8 mouse cellular contexts compared by ENCODE assay signal in the genomic region with DNA sequence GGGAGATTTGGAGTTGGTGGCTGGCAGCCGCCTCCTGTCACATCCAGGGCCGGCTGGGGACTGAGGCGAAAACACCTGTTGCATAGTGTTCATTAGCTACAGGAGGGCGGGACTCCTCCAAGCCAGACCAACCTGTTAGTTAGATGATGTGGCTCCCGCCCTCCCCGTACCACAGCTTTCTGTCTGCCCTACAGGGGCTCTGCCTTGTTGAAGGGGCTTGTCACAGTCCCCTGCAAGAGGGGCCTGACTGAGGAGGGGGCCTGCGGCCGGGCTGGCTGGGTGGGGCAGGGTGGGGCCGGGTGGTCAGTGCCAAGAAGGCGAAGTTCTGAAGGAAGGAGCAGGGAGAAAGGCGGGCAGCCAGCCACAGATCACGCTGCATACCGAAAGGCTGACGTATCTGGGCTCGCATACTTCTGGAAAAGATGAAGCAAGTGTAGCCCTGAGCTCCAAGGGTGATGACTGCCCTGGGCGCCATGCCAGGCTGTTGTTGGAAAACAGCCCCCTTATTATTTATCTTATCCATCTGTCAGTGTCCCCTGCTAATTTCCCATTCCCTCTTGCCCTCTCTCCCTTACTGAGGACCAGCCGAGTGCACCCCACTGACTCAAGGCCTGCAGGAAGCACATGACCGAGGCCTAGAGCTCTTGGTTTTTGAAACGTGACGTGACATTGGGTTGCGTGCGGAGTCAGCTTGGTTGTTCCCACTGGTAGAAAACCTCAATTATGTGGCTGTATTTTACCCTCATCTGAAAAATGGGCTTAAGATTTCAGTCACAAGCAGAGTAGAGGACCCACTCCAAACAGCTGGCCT. TPM values are rescaled to one million over a fixed set of nuclear protein-coding genes. Genes with fewer than 3 reads are reported as not detected.
DNase-seq lines count a peak whose midpoint lies in the region; ATAC-seq and TF ChIP-seq lines count a peak whose summit lies in the region.

A gene (minus strand): TSS at position 62 of the 811 bp plus-strand sequence.

- no peaks in the 10 kb centered on the region for H3K36me3 ChIP-seq in limb, embryonic 13.5 days
- no peaks in the 10 kb centered on the region for H3K36me3 ChIP-seq in limb, embryonic 10.5 days
- H3K36me3 ChIP-seq in intestine, postnatal 0 days (ENCODE audit: control insufficient read depth, insufficient read depth): no peaks in the 10 kb centered on the region
- no peaks in the 10 kb centered on the region for H3K36me3 ChIP-seq in midbrain, embryonic 10.5 days

- H3K4me3 ChIP-seq in limb, embryonic 13.5 days: no peak within 1 kb of the TSS
- no peak within 1 kb of the TSS for H3K4me3 ChIP-seq in limb, embryonic 10.5 days
- H3K4me3 ChIP-seq in intestine, postnatal 0 days (ENCODE audit: low read depth, low read length): no peak within 1 kb of the TSS
- no peak within 1 kb of the TSS for H3K4me3 ChIP-seq in midbrain, embryonic 10.5 days

- intact Hi-C loops in gastrocnemius, postnatal 14 days (cut with DNase I; ENCODE audit: low total_unique reads): no loop called here

- H3K9me3 ChIP-seq in limb, embryonic 13.5 days: no peaks in the 10 kb centered on the region
- H3K9me3 ChIP-seq in limb, embryonic 10.5 days (replicated peaks): no peaks in the 10 kb centered on the region
- H3K9me3 ChIP-seq in intestine, postnatal 0 days (ENCODE audit: control insufficient read depth): no peaks in the 10 kb centered on the region
- H3K9me3 ChIP-seq in midbrain, embryonic 10.5 days (replicated peaks): no peaks in the 10 kb centered on the region

- peak within 1 kb of the TSS; percentile 58; the same call in 1 of the 2 replicates for H3K27ac ChIP-seq in limb, embryonic 13.5 days
- no peak within 1 kb of the TSS for H3K27ac ChIP-seq in limb, embryonic 10.5 days
- H3K27ac ChIP-seq in intestine, postnatal 0 days (ENCODE audit: low read depth, low read length): no peak within 1 kb of the TSS
- H3K27ac ChIP-seq in midbrain, embryonic 10.5 days (replicated peaks): no peak within 1 kb of the TSS

- H3K27me3 ChIP-seq in limb, embryonic 13.5 days: 0 out of 2 replicates have a peak, but pooled peaks cover 4% of the 10 kb centered on the region
- peaks cover 17% of the 10 kb centered on the region; the same call in 1 of the 2 replicates for H3K27me3 ChIP-seq in limb, embryonic 10.5 days (ENCODE audit: low read depth, poor library complexity, severe bottlenecking)
- H3K27me3 ChIP-seq in intestine, postnatal 0 days (replicated peaks; ENCODE audit: control insufficient read depth, insufficient read depth, low read length): no peaks in the 10 kb centered on the region
- H3K27me3 ChIP-seq in midbrain, embryonic 10.5 days (ENCODE audit: low read depth, poor library complexity, severe bottlenecking): 0 out of 2 replicates have a peak, but pooled peaks cover 7% of the 10 kb centered on the region

- no peak for TF ChIP-seq CTCF in intestine, postnatal 0 days (IDR thresholded peaks at IDR 0.05; ENCODE audit: low read depth)

- peak; percentile 41; the same call in 1 of the 2 replicates for ATAC-seq in limb, embryonic 13.5 days (ENCODE audit: low FRiP score, low read depth)
- ATAC-seq in intestine, postnatal 0 days: peak; percentile 37; the same call in 1 of the 2 replicates
- ATAC-seq in activated CD4-positive, CD25-positive, alpha-beta regulatory T cell, adult 4 months: no peak

- WGBS in limb, embryonic 13.5 days: 58% methylated on average over 22 of the region's 22 CpGs
- WGBS in limb, embryonic 10.5 days: 62% methylated on average over 22 of the region's 22 CpGs
- WGBS in intestine, postnatal 0 days: 46% methylated on average over 22 of the region's 22 CpGs
- 67% methylated on average over 22 of the region's 22 CpGs for WGBS in midbrain, embryonic 10.5 days

- DNase-seq in limb, embryonic 10.5 days (ENCODE audit: low spot score): no peak
- peak; percentile 83 for DNase-seq in gastrocnemius, postnatal 14 days
- peak; percentile 94 to 96 for DNase-seq in lung, postnatal 4 days
- no peak for DNase-seq in thymus, postnatal 14 days
- no peak for DNase-seq in midbrain, embryonic 10.5 days (ENCODE audit: low spot score)

- peak within 1 kb of the TSS; percentile 19; the same call in 1 of the 2 replicates for H3K4me2 ChIP-seq in limb, embryonic 13.5 days (replicated peaks)
- H3K4me2 ChIP-seq in intestine, postnatal 0 days (replicated peaks; ENCODE audit: low read depth): no peak within 1 kb of the TSS

- H3K9ac ChIP-seq in limb, embryonic 13.5 days: no peak within 1 kb of the TSS
- H3K9ac ChIP-seq in intestine, postnatal 0 days (ENCODE audit: low read depth, low read length): no peak within 1 kb of the TSS

- peaks cover 28% of the 10 kb centered on the region for H3K4me1 ChIP-seq in limb, embryonic 13.5 days
- H3K4me1 ChIP-seq in limb, embryonic 10.5 days: peaks cover 40% of the 10 kb centered on the region
- H3K4me1 ChIP-seq in intestine, postnatal 0 days (replicated peaks; ENCODE audit: control insufficient read depth, insufficient read depth, low read length): peaks cover 7% of the 10 kb centered on the region; the same call in 1 of the 2 replicates
- H3K4me1 ChIP-seq in midbrain, embryonic 10.5 days: peaks cover 22% of the 10 kb centered on the region

RNA-seq across cellular contexts. Expression of the gene that starts here (rescaled TPM):
- polyA plus RNA-seq in limb, embryonic 13.5 days (2015; fragmentation: Nextera tagmentation; extraction: Ambion mirVana): 0.75 and 1.0 TPM in 2 replicates
- 0.09 and 0.23 TPM in 2 replicates for polyA plus RNA-seq in limb, embryonic 10.5 days (2016; fragmentation: Nextera tagmentation; extraction: Ambion mirVana)
- total RNA-seq in gastrocnemius, postnatal 14 days (2021): 1 to 10 TPM in 1 of 2 experiments, under 1 TPM in 1; 0.69 to 1.4 TPM
- 0.40 and 0.61 TPM in 2 replicates for polyA plus RNA-seq in intestine, postnatal 0 days (2015; fragmentation: Nextera tagmentation; extraction: Ambion mirVana)
- 0.06 TPM in 1 of 2 replicates, not detected in the other for polyA plus RNA-seq in midbrain, embryonic 10.5 days (2016; fragmentation: Nextera tagmentation; extraction: Ambion mirVana)
- polyA plus RNA-seq in activated CD4-positive, CD25-positive, alpha-beta regulatory T cell, adult 4 months (2017; shearing (Covaris generic)): not detected

Comparison
In these comparisons a context has a peak if more than half of its experiments do, and no peak if none do; other contexts are left out.
1. Peak in ATAC-seq in intestine, postnatal 0 days; RNA of the gene not detected or under 1 TPM.
2. DNase-seq: peak in gastrocnemius, postnatal 14 days (single experiment) and lung, postnatal 4 days (2 of 2); none in limb, embryonic 10.5 days (single experiment), thymus, postnatal 14 days (single experiment) and midbrain, embryonic 10.5 days (single experiment).